Mouse (Mus musculus): ENCODE data around the gene Oas1c. TPM values are rescaled to one million over a fixed set of nuclear protein-coding genes. Genes with fewer than 3 reads are reported as not detected.
A peak's percentile ranks its signal among the peaks of the same experiment; 100 is the strongest.
"Not testable (repeated sequence)": the region's sequence is repeated elsewhere in the genome, so short reads cannot be mapped to it uniquely, and the experiment has no call there.

Gene Oas1c
- polyA plus RNA-seq, 1 experiment from 2014 or later: 0.49 TPM

- Histone ChIP-seq H3K9me3 (replicated peaks) (no peaks in the 10 kb centered on the region), H3K4me1 (peaks cover 16% of the 10 kb centered on the region), H3K27ac (no peak overlapping the region), H3K36me3 (no peaks in the 10 kb centered on the region), H3K4me3 (replicated peaks) (peak overlapping the region; percentile 38), H3K4me2 (peak overlapping the region; percentile 60), H3K27me3 (no peaks in the 10 kb centered on the region), H3K9ac (no peak overlapping the region; the same call in 1 of the 2 replicates)
- ATAC-seq (replicated peaks; ENCODE audit: low FRiP score): 0 out of 2 replicates have a peak, but pooled peaks have one; percentile 3
- 77% methylated on average over 6 of the region's 6 CpGs for WGBS
These were observed 709 bp upstream of the Oas1c start for GRCm38 (mm10) chr5:120813023-120813422.

DNA sequence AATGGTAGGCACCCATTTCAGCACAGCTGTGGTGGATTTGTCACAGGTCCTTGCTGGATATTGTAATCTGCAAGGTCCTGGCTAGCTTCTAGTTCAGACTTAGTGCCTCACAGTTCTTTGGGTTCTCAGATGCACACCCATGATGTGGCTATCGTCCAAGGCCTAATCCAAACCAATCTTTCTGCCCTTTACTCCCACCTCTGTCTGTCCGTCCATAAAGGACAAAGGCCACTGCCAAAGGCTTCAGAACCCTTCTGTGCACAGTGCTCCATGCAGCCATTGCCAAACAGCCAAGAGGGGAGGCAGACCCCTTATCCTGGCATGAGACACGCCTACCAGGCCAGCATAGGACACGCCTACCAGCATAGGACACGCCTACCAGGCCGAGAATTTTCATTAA, 3.1 kb downstream of the Oas1c start:
- no peaks in the 10 kb centered on the region for H3K36me3 ChIP-seq
- no peak for ATAC-seq (replicated peaks; ENCODE audit: low FRiP score)
- WGBS: 38% methylated on average over 6 of the region's 6 CpGs
- no peak overlapping the region for H3K27ac ChIP-seq
- no peak overlapping the region for H3K4me2 ChIP-seq
- no peak overlapping the region for H3K4me3 ChIP-seq (replicated peaks)
- H3K4me1 ChIP-seq: peaks cover 16% of the 10 kb centered on the region
- H3K9ac ChIP-seq: no peak overlapping the region
- H3K27me3 ChIP-seq: no peaks in the 10 kb centered on the region
- H3K9me3 ChIP-seq (replicated peaks): no peaks in the 10 kb centered on the region

DNA sequence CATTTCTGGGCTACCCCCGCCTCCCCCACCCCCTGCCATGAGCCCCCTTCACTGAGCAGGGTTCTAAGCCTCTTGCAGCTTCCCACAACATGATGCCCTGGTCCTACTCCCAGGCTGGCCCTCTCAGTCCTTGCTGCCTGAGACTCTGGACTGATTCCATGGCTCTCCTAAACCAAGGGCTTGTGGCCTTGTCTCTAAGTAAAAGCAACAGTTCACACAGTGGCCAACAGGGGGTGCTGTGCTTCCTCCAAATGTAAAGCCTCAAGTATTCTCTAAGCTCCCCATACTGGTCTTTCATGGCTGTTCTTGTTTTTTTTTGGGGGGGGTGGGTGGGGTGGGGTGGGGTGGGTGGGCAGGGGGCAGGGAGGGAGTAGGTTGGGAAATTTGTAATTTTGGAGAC, 5.9 kb downstream of the Oas1c start:
- peaks cover 4% of the 10 kb centered on the region; the same call in 1 of the 2 replicates for H3K4me1 ChIP-seq
- no peaks in the 10 kb centered on the region for H3K9me3 ChIP-seq (replicated peaks)
- H3K27ac ChIP-seq: no peak overlapping the region
- ATAC-seq (replicated peaks; ENCODE audit: low FRiP score): no peak
- no peak overlapping the region for H3K4me3 ChIP-seq (replicated peaks)
- 81% methylated on average over 1 of the region's 1 CpGs for WGBS
- no peak overlapping the region for H3K4me2 ChIP-seq
- no peak overlapping the region for H3K9ac ChIP-seq
- no peaks in the 10 kb centered on the region for H3K27me3 ChIP-seq
- no peaks in the 10 kb centered on the region for H3K36me3 ChIP-seq

GRCm38 (mm10) chr5:120803596-120803995, 8.7 kb downstream of the Oas1c start:
- no peaks in the 10 kb centered on the region for H3K9me3 ChIP-seq (replicated peaks)
- no peak for ATAC-seq (replicated peaks; ENCODE audit: low FRiP score)
- no peaks in the 10 kb centered on the region for H3K27me3 ChIP-seq
- H3K4me3 ChIP-seq (replicated peaks): no peak overlapping the region
- no peak overlapping the region for H3K27ac ChIP-seq
- WGBS: 80% methylated on average over 2 of the region's 2 CpGs
- no peak overlapping the region for H3K9ac ChIP-seq
- H3K4me2 ChIP-seq: no peak overlapping the region
- no peaks in the 10 kb centered on the region for H3K36me3 ChIP-seq
- no peaks in the 10 kb centered on the region for H3K4me1 ChIP-seq

- H3K9ac ChIP-seq; ATAC-seq (replicated peaks; ENCODE audit: low FRiP score); H3K27me3 ChIP-seq; H3K36me3 ChIP-seq; H3K9me3 ChIP-seq (replicated peaks); H3K4me3 ChIP-seq (replicated peaks); H3K27ac ChIP-seq; H3K4me1 ChIP-seq; H3K4me2 ChIP-seq: not testable (repeated sequence)
- 84% methylated on average over 2 of the region's 2 CpGs for WGBS
These were observed 13.4 kb downstream of the Oas1c start for GRCm38 (mm10) chr5:120798943-120799342.

GRCm38 (mm10) chr5:120798147-120798546, 14.2 kb downstream of the Oas1c start:
- H3K4me1 ChIP-seq; H3K4me2 ChIP-seq; H3K9me3 ChIP-seq (replicated peaks); H3K27ac ChIP-seq; ATAC-seq (replicated peaks; ENCODE audit: low FRiP score); H3K27me3 ChIP-seq; H3K9ac ChIP-seq; H3K36me3 ChIP-seq; H3K4me3 ChIP-seq (replicated peaks): not testable (repeated sequence)
- WGBS: 80% methylated on average over 5 of the region's 5 CpGs

GRCm38 (mm10) chr5:120795480-120796034, 16.8 kb downstream of the Oas1c start, which contains the start of gene Oas1e:
Gene Oas1e (minus strand): TSS chr5:120795530.
- not testable (repeated sequence) for H3K4me3 ChIP-seq (replicated peaks); H3K4me1 ChIP-seq; H3K4me2 ChIP-seq; H3K27ac ChIP-seq; H3K9me3 ChIP-seq (replicated peaks); H3K27me3 ChIP-seq; ATAC-seq (replicated peaks; ENCODE audit: low FRiP score); H3K36me3 ChIP-seq; H3K9ac ChIP-seq
- 50% methylated on average over 8 of the region's 9 CpGs for WGBS

DNA sequence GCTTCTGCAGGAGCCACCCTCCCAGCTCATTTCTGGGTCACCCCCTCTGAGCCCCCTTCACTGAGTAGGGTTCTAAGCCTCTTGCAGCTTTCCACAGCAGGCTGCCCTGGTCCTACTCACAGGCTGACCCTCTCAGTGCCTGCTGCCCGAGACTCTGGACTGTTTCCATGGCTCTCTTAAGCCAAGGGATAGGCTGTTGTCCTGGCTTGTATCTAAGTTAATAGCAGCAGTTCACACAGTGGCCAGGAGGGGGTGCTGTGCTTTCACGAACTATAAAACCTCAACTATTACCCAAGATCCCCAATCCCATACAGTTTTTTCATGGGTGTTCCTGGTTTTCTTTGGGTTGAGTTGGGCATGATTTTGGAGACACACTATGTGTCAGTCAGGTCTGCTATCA, 19.3 kb downstream of the Oas1c start:
- no peak overlapping the region for H3K9ac ChIP-seq
- H3K4me1 ChIP-seq: no peaks in the 10 kb centered on the region
- no peaks in the 10 kb centered on the region for H3K27me3 ChIP-seq
- WGBS: 23% methylated on average over 2 of the region's 2 CpGs
- H3K4me3 ChIP-seq (replicated peaks): no peak overlapping the region
- no peaks in the 10 kb centered on the region for H3K9me3 ChIP-seq (replicated peaks)
- H3K4me2 ChIP-seq: no peak overlapping the region
- no peak for ATAC-seq (replicated peaks; ENCODE audit: low FRiP score)
- H3K36me3 ChIP-seq: no peaks in the 10 kb centered on the region
- H3K27ac ChIP-seq: no peak overlapping the region

DNA sequence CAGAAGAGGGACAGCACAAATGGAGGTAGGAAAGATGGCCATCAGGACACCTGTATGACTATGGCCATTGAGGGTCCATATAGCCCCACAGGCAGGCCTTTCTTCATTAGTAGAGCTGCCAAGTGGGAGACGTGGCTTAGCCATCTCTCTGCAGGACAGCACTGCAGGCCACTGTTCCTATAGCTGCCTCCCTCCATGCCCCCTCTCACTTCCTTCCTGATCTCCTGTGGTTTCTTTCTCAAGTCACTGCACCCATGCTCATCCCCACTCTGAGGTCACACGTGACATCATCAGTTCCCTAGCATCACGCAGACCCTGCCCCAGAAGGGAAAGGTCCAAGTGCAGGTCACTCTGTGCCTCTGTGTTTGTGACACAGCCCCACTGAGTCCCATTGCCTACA, 25.3 kb downstream of the Oas1c start:
- Histone ChIP-seq H3K4me3 (replicated peaks) (no peak overlapping the region), H3K4me1 (no peaks in the 10 kb centered on the region), H3K36me3 (no peaks in the 10 kb centered on the region), H3K4me2 (no peak overlapping the region), H3K27ac (no peak overlapping the region), H3K27me3 (no peaks in the 10 kb centered on the region), H3K9ac (no peak overlapping the region), H3K9me3 (replicated peaks) (no peaks in the 10 kb centered on the region)
- WGBS: 76% methylated on average over 3 of the region's 3 CpGs
- ATAC-seq (replicated peaks; ENCODE audit: low FRiP score): no peak

GRCm38 (mm10) chr5:120782446-120782845, 29.9 kb downstream of the Oas1c start:
- no peak overlapping the region for H3K27ac ChIP-seq
- no peaks in the 10 kb centered on the region for H3K4me1 ChIP-seq
- no peaks in the 10 kb centered on the region for H3K36me3 ChIP-seq
- no peak for ATAC-seq (replicated peaks; ENCODE audit: low FRiP score)
- H3K27me3 ChIP-seq: no peaks in the 10 kb centered on the region
- WGBS: 81% methylated on average over 2 of the region's 2 CpGs
- H3K9ac ChIP-seq: no peak overlapping the region
- H3K9me3 ChIP-seq (replicated peaks): no peaks in the 10 kb centered on the region
- H3K4me3 ChIP-seq (replicated peaks): no peak overlapping the region
- H3K4me2 ChIP-seq: no peak overlapping the region

DNA sequence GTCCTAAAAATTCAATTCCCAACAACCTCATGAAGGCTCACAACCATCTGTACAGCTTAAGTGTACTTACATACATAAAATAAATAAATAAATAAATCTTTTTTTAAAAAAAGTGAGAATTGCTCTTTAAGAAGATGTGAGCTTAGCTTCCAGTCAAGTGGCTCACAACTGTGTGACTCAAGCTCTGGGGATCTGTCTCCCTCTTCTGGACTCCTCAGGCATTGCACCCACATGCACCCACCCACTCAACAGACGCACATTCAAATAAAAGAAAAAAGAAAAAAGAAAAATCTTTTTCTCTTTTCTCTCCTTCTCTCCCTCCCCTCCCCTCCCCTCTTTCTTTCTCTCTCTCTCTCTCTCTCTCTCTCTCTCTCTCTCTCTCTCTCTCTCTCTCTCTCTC, 30.7 kb downstream of the Oas1c start:
- no peaks in the 10 kb centered on the region for H3K27me3 ChIP-seq
- 100% methylated on average over 1 of the region's 1 CpGs for WGBS
- no peak overlapping the region for H3K4me3 ChIP-seq (replicated peaks)
- H3K9ac ChIP-seq: no peak overlapping the region
- no peak overlapping the region for H3K4me2 ChIP-seq
- H3K27ac ChIP-seq: no peak overlapping the region
- no peaks in the 10 kb centered on the region for H3K36me3 ChIP-seq
- no peaks in the 10 kb centered on the region for H3K4me1 ChIP-seq
- H3K9me3 ChIP-seq (replicated peaks): no peaks in the 10 kb centered on the region
- no peak for ATAC-seq (replicated peaks; ENCODE audit: low FRiP score)

DNA sequence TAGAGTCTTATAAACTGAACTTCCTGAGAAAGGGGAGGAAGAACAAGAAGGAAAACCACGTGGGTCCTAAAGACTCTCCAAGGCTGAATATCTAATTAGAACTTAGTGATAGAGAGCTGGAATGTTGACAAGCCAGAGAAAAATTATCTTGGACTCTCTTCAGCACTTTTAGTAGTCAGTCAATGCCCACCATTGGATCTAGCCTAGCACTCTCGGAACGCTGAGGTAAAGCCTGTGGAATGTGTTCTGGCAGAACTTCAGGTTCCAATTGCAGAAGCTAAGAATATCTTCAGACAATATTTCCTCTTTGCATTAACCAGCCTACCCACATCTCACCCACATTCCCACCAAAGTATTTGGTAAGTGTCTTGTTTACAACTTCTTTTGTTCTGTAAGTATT, 32.4 kb downstream of the Oas1c start:
- H3K4me2 ChIP-seq: no peak overlapping the region
- H3K9ac ChIP-seq: no peak overlapping the region
- no peak for ATAC-seq (replicated peaks; ENCODE audit: low FRiP score)
- no peaks in the 10 kb centered on the region for H3K27me3 ChIP-seq
- 54% methylated on average over 3 of the region's 3 CpGs for WGBS
- H3K9me3 ChIP-seq (replicated peaks): no peaks in the 10 kb centered on the region
- H3K36me3 ChIP-seq: no peaks in the 10 kb centered on the region
- H3K4me1 ChIP-seq: 0 out of 2 replicates have a peak, but pooled peaks cover 2% of the 10 kb centered on the region
- H3K4me3 ChIP-seq (replicated peaks): no peak overlapping the region
- H3K27ac ChIP-seq: no peak overlapping the region

- whole genome bisulfite sequencing: 69% methylated on average over 2 of the region's 2 CpGs
These were observed 33.4 kb downstream of the Oas1c start for GRCm38 (mm10) chr5:120778941-120779340.

More at GRCm38 (mm10) chr5:120778941-120779340, 33.4 kb downstream of the Oas1c start:
- no peak for ATAC-seq (replicated peaks; ENCODE audit: low FRiP score)
- no peaks in the 10 kb centered on the region for H3K36me3 ChIP-seq
- H3K9ac ChIP-seq: no peak overlapping the region
- H3K27me3 ChIP-seq: no peaks in the 10 kb centered on the region
- H3K27ac ChIP-seq: no peak overlapping the region
- no peaks in the 10 kb centered on the region for H3K9me3 ChIP-seq (replicated peaks)
- no peak overlapping the region for H3K4me3 ChIP-seq (replicated peaks)
- H3K4me1 ChIP-seq: 0 out of 2 replicates have a peak, but pooled peaks cover 2% of the 10 kb centered on the region
- no peak overlapping the region for H3K4me2 ChIP-seq

Data from kidney, embryonic 15.5 days (tissue).